Mouse (Mus musculus) liver, embryonic 14.5 days (tissue): ENCODE results near the gene Pald1. TPM values are rescaled to one million over a fixed set of nuclear protein-coding genes. Genes with fewer than 3 reads are reported as not detected.
A peak's percentile ranks its signal among the peaks of the same experiment; 100 is the strongest.

Experiments
- ATAC-seq: fragments of 200-750 bp; cut with Nextera tagmentation; 2 replicates; pipeline ENCODE4 v1.8.0; 2017; ENCODE audit warnings: moderate number of reproducible peaks, mild to moderate bottlenecking, moderate library complexity; ENCODE audit not compliant: insufficient read depth
- DNase-seq, 3 experiments: peaks; one replicate each; pipeline ENCODE4 v3.0.0-alpha.2; 2012 to 2013; ENCODE audit warnings: low read depth in 3 of 3, low spot score in 3 of 3
- H3K27ac ChIP-seq: fragments of 300-500 bp; sonication (generic); 2 replicates; pipeline ENCODE4 v1.5.1; 2014; ENCODE audit warnings: moderate library complexity, mild to moderate bottlenecking, control low read depth, inconsistent platforms
- H3K27me3 ChIP-seq: fragments of 300-500 bp; sonication (generic); 2 replicates; pipeline ENCODE4 v1.6.1; 2014; ENCODE audit warnings: mild to moderate bottlenecking, low read length, moderate library complexity; ENCODE audit not compliant: control insufficient read depth, insufficient read depth
- H3K36me3 ChIP-seq: fragments of 300-500 bp; sonication (generic); replicated peaks from 2 replicates; pipeline ENCODE4 v1.6.1; 2014; ENCODE audit warnings: low read depth; ENCODE audit not compliant: control insufficient read depth, insufficient read depth
- H3K4me1 ChIP-seq, 2 experiments: fragments of 200-500 bp in 1 of 2; fragments of 300-500 bp in 1 of 2; sonication (generic) in 1 of 2; replicated peaks; 2 replicates each; pipeline ENCODE4 v1.6.1; 2012 to 2014; ENCODE audit warnings: antibody characterized with exemption in 1 of 2, inconsistent platforms in 1 of 2, low read length in 1 of 2; ENCODE audit not compliant: control insufficient read depth in 2 of 2, insufficient read depth in 2 of 2
- H3K4me2 ChIP-seq: fragments of 300-500 bp; sonication (generic); 2 replicates; pipeline ENCODE4 v1.6.1; 2014; ENCODE audit warnings: low read depth, mild to moderate bottlenecking, control low read depth, moderate library complexity
- H3K4me3 ChIP-seq, 2 experiments: fragments of 200-500 bp in 1 of 2; fragments of 300-500 bp in 1 of 2; sonication (generic) in 1 of 2; 2 replicates each; pipeline ENCODE4 v1.5.1; 2012 to 2014; ENCODE audit warnings: low read depth in 2 of 2, low read length in 2 of 2, mild to moderate bottlenecking in 2 of 2, control low read depth in 1 of 2, inconsistent platforms in 1 of 2, moderate library complexity in 1 of 2; ENCODE audit not compliant: insufficient read depth in 1 of 2
- H3K9ac ChIP-seq: fragments of 300-500 bp; sonication (generic); replicated peaks from 2 replicates; pipeline ENCODE4 v1.6.1; 2014; ENCODE audit warnings: mild to moderate bottlenecking, control low read depth, moderate library complexity
- H3K9me3 ChIP-seq: fragments of 300-500 bp; sonication (generic); 2 replicates; pipeline ENCODE4 v1.6.1; 2016; ENCODE audit warnings: low read length, mixed read lengths; ENCODE audit not compliant: control insufficient read depth
- CTCF ChIP-seq: IDR thresholded peaks from 2 replicates; pipeline ENCODE4 v1.5.1; 2016; ENCODE audit warnings: antibody characterized with exemption, low read depth, control low read depth
- EP300 ChIP-seq: IDR thresholded peaks from 2 replicates; pipeline ENCODE4 v1.6.1; 2016; ENCODE audit warnings: antibody characterized with exemption, low read depth
- WGBS: fragments of 180-500 bp; shearing (Covaris S2); extraction: QIAGEN DNeasy Blood & Tissue Kit; methylation state at CpG from one replicate; pipeline ENCODE4 v1.1.7; 2014; ENCODE audit not compliant: insufficient replicate concordance; 5-methylcytosine and 5-hydroxymethylcytosine counted together
- polyA plus RNA-seq, 2 experiments: library from polyadenylated mRNA; depleted of rRNA in 1 of 2; stranded (reverse) in 1 of 2; unstranded in 1 of 2; fragments of >200 nt; fragmentation: Nextera tagmentation in 1 of 2; extraction: Ambion mirVana in 1 of 2; gene quantifications; 2 replicates each; pipeline versions ENCODE4 v1.2.1 to v1.2.3; 2012 to 2014

The Pald1 gene
- polyA plus RNA-seq, 2 experiments = 4.0 to 4.4 TPM

- ATAC-seq = no peak
- Histone ChIP-seq H3K9ac (no peak overlapping the region), H3K9me3 (no peaks in the 10 kb centered on the region), H3K4me1 (0 out of 4 replicates have a peak, but pooled peaks cover 0 to 7% of the 10 kb centered on the region in 2 experiments), H3K4me3 (no peak overlapping the region; a peak in 2 of 4 replicates), H3K4me2 (no peak overlapping the region; the same call in 1 of the 2 replicates), H3K27ac (no peak overlapping the region), H3K27me3 (peaks cover 20% of the 10 kb centered on the region), H3K36me3 (no peaks in the 10 kb centered on the region)
- DNase-seq = no peak
- TF ChIP-seq CTCF (no peak), EP300 (no peak)
- WGBS = 29% methylated on average over 7 of the region's 7 CpGs
These were observed 109.5 kb downstream of the Pald1 start for GRCm38 (mm10) chr10:61273844-61274215.

- TF ChIP-seq EP300 (no peak), CTCF (no peak)
- no peak within 1 kb of the TSS for H3K9ac ChIP-seq
These were observed 110.1 kb downstream of the Pald1 start, which contains the start of gene Adamts14 for GRCm38 (mm10) chr10:61273081-61273843. Gene Adamts14, minus strand, starts transcription at chr10:61273438.

DNA sequence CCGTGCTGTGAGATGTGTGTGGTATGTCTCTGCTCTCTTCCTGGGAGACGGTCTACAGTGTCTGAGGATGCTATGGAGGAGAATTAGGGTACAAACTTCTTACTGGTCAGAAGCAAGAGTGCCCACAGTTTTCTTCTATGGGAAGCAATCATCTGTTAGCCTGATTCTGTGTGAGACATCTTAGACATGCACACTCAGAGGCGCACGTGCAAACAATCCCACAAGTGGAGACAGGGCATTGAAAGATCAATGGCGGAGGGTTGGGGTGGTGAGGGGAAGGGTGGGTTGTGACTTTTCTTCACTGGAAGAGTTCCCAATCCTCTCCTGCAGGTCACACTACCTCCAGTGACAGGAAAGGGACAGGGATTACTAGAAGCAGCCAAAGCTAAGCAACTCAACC lies 110.7 kb downstream of the Pald1 start:
- H3K9me3 ChIP-seq = no peaks in the 10 kb centered on the region
- peak overlapping the region in 1 of 2 experiments; percentile 45; a peak in 3 of 4 replicates for H3K4me3 ChIP-seq
- H3K4me2 ChIP-seq = peak overlapping the region; percentile 56
- H3K9ac ChIP-seq = no peak overlapping the region
- WGBS = 42% methylated on average over 5 of the region's 5 CpGs
- no peaks in the 10 kb centered on the region for H3K36me3 ChIP-seq
- 0 out of 4 replicates have a peak, but pooled peaks cover 0 to 3% of the 10 kb centered on the region in 2 experiments for H3K4me1 ChIP-seq
- ATAC-seq (no peak), DNase-seq (no peak)
- no peak for TF ChIP-seq CTCF
- TF ChIP-seq EP300 = no peak
- peaks cover 20% of the 10 kb centered on the region for H3K27me3 ChIP-seq
- H3K27ac ChIP-seq = no peak overlapping the region

More at GRCm38 (mm10) chr10:61273081-61273843, 110.1 kb downstream of the Pald1 start, which contains the start of gene Adamts14:
- Histone ChIP-seq H3K27me3 (peaks cover 20% of the 10 kb centered on the region), H3K4me1 (0 out of 4 replicates have a peak, but pooled peaks cover 0 to 7% of the 10 kb centered on the region in 2 experiments), H3K4me3 (peak within 1 kb of the TSS; percentile 35 to 45), H3K36me3 (no peaks in the 10 kb centered on the region), H3K9me3 (no peaks in the 10 kb centered on the region), H3K27ac (no peak within 1 kb of the TSS), H3K4me2 (peak within 1 kb of the TSS; percentile 56)
- WGBS = under 1% methylated on average over 75 of the region's 75 CpGs
- ATAC-seq (peak; percentile 31; the same call in 1 of the 2 replicates), DNase-seq (no peak)

- Histone ChIP-seq H3K27ac (no peak overlapping the region), H3K36me3 (no peaks in the 10 kb centered on the region), H3K27me3 (peaks cover 20% of the 10 kb centered on the region), H3K4me2 (no peak overlapping the region), H3K9ac (no peak overlapping the region), H3K9me3 (no peaks in the 10 kb centered on the region), H3K4me3 (no peak overlapping the region), H3K4me1 (0 out of 4 replicates have a peak, but pooled peaks cover 0 to 3% of the 10 kb centered on the region in 2 experiments)
- WGBS = 42% methylated on average over 8 of the region's 8 CpGs
- TF ChIP-seq EP300 = no peak
- no peak for TF ChIP-seq CTCF
- ATAC-seq (no peak), DNase-seq (no peak)
These were observed 111.2 kb downstream of the Pald1 start for GRCm38 (mm10) chr10:61272089-61272626.

Other genes starting within 250 kb of the Pald1 start
- gene Sgpl1, start 235.8 kb downstream of the Pald1 start, polyA plus RNA-seq (2012; rRNA removed) = 7.9 and 10.7 TPM in 2 replicates
- gene Sgpl1, start 235.8 kb downstream of the Pald1 start, polyA plus RNA-seq (2014; fragmentation: Nextera tagmentation; extraction: Ambion mirVana) = 16.6 and 18.1 TPM in 2 replicates
- not detected in 2 replicates for gene Tbata, start 211.6 kb downstream of the Pald1 start, polyA plus RNA-seq (2012; rRNA removed)
- gene Tbata, start 211.6 kb downstream of the Pald1 start, polyA plus RNA-seq (2014; fragmentation: Nextera tagmentation; extraction: Ambion mirVana) = not detected in 2 replicates
- 0.21 and 0.23 TPM in 2 replicates for gene Adamts14, start 110.1 kb downstream of the Pald1 start, polyA plus RNA-seq (2012; rRNA removed)
- gene Adamts14, start 110.1 kb downstream of the Pald1 start, polyA plus RNA-seq (2014; fragmentation: Nextera tagmentation; extraction: Ambion mirVana) = 0.08 and 0.13 TPM in 2 replicates
- 0.02 TPM in 2 replicates for gene Prf1, start 85.7 kb downstream of the Pald1 start, polyA plus RNA-seq (2012; rRNA removed)
- not detected in 2 replicates for gene Prf1, start 85.7 kb downstream of the Pald1 start, polyA plus RNA-seq (2014; fragmentation: Nextera tagmentation; extraction: Ambion mirVana)
- 0.58 and 0.64 TPM in 2 replicates for gene Nodal, start 34.4 kb upstream of the Pald1 start, polyA plus RNA-seq (2012; rRNA removed)
- gene Nodal, start 34.4 kb upstream of the Pald1 start, polyA plus RNA-seq (2014; fragmentation: Nextera tagmentation; extraction: Ambion mirVana) = 0.57 and 0.72 TPM in 2 replicates
- gene Eif4ebp2, start 69.1 kb upstream of the Pald1 start, polyA plus RNA-seq (2012; rRNA removed) = 17.6 and 23.1 TPM in 2 replicates
- 24.3 and 25.3 TPM in 2 replicates for gene Eif4ebp2, start 69.1 kb upstream of the Pald1 start, polyA plus RNA-seq (2014; fragmentation: Nextera tagmentation; extraction: Ambion mirVana)
- 6.2 and 6.4 TPM in 2 replicates for gene Lrrc20, start 92.3 kb upstream of the Pald1 start, polyA plus RNA-seq (2012; rRNA removed)
- gene Lrrc20, start 92.3 kb upstream of the Pald1 start, polyA plus RNA-seq (2014; fragmentation: Nextera tagmentation; extraction: Ambion mirVana) = 6.1 and 7.7 TPM in 2 replicates
- 0.01 TPM in 1 of 2 replicates, not detected in the other for gene Npffr1, start 212.0 kb upstream of the Pald1 start, polyA plus RNA-seq (2012; rRNA removed)
- gene Npffr1, start 212.0 kb upstream of the Pald1 start, polyA plus RNA-seq (2014; fragmentation: Nextera tagmentation; extraction: Ambion mirVana) = not detected in 2 replicates